ENCODE assay signal across 10 mouse cellular contexts in the genomic region with DNA sequence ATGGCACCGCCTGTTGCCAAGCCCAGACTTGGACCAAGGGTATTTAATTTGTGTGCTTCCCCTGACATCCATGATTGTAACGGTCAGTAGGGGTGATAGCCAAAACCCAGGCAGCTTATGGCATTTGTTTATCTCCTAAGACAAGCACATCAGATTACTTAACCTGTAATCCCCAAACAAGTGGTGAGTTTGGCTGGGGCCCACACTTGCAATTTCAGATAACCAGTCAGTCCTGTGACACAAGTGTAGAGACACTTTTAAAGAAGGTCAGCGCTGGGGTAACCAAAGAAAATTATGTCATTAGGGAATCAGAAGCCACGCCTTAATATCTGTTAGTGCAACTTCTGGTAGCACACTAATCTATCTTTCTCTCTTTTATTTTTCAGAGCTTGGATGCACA.
DNase-seq lines count a peak whose midpoint lies in the region; ATAC-seq and TF ChIP-seq lines count a peak whose summit lies in the region.
"Had no signal": no experiment of that assay in that cellular context is flagged by ENCODE, and none has a peak within 500 bp of the region (broad histone marks: within the 10 kb centered on the region; RNA-seq: fewer than 3 reads in every experiment).

No protein-coding gene starts in this region.

- H3K4me2 ChIP-seq in heart, embryonic 12.5 days: no peak overlapping the region
- no peak overlapping the region for H3K4me2 ChIP-seq in limb, embryonic 15.5 days
- H3K4me2 ChIP-seq: midbrain, embryonic 12.5 days had no signal

- no peaks in the 10 kb centered on the region for H3K36me3 ChIP-seq in heart, embryonic 12.5 days
- no peaks in the 10 kb centered on the region for H3K36me3 ChIP-seq in heart, adult 2 months (ENCODE audit: control insufficient read depth, insufficient read depth, low read length)
- H3K36me3 ChIP-seq in limb, embryonic 15.5 days: no peaks in the 10 kb centered on the region
- H3K36me3 ChIP-seq: midbrain, embryonic 12.5 days had no signal

- H3K9me3 ChIP-seq in heart, embryonic 12.5 days (replicated peaks): no peaks in the 10 kb centered on the region
- H3K9me3 ChIP-seq in limb, embryonic 15.5 days: no peaks in the 10 kb centered on the region
- H3K9me3 ChIP-seq: midbrain, embryonic 12.5 days had no signal

- intact Hi-C loops in heart, adult 2 months (cut with DNase I): no loop called here
- intact Hi-C loops in gastrocnemius, postnatal 14 days (cut with DNase I; ENCODE audit: low total_unique reads): no loop called here

- DNase-seq in heart, adult 2 months: no peak
- peak; percentile 12 for DNase-seq in urinary bladder, postnatal 14 days (ENCODE audit: low spot score)
- no peak for DNase-seq in urinary bladder, postnatal 25 days (ENCODE audit: low spot score)
- DNase-seq in adrenal gland, postnatal 14 days: no peak
- DNase-seq in gastrocnemius, postnatal 14 days: no peak
- no peak for DNase-seq in adrenal gland, postnatal 10 days

- peaks cover 56% of the 10 kb centered on the region for H3K4me1 ChIP-seq in heart, embryonic 12.5 days (replicated peaks)
- peaks cover 8% of the 10 kb centered on the region for H3K4me1 ChIP-seq in heart, adult 2 months (ENCODE audit: control insufficient read depth, insufficient read depth, low read length)
- H3K4me1 ChIP-seq in limb, embryonic 15.5 days: peaks cover 46% of the 10 kb centered on the region

- no peaks in the 10 kb centered on the region for H3K79me2 ChIP-seq in heart, adult 2 months (replicated peaks; ENCODE audit: control insufficient read depth, insufficient read depth, low read length)

- WGBS in heart, embryonic 12.5 days: 51% methylated on average over 4 of the region's 4 CpGs
- WGBS in heart, adult 2 months: 44% methylated on average over 4 of the region's 4 CpGs
- 53% methylated on average over 4 of the region's 4 CpGs for WGBS in limb, embryonic 15.5 days

- no peak overlapping the region for H3K9ac ChIP-seq in heart, embryonic 12.5 days
- H3K9ac ChIP-seq in heart, adult 2 months (ENCODE audit: low read depth, low read length): no peak overlapping the region
- H3K9ac ChIP-seq in limb, embryonic 15.5 days: no peak overlapping the region
- H3K9ac ChIP-seq: midbrain, embryonic 12.5 days had no signal

- TF ChIP-seq EP300 in heart, adult 2 months (IDR thresholded peaks at IDR 0.05; ENCODE audit: insufficient read depth, low read depth, low read length): no peak

- H3K27ac ChIP-seq in heart, embryonic 12.5 days (ENCODE audit: poor library complexity, severe bottlenecking): peak overlapping the region; percentile 90
- H3K27ac ChIP-seq in heart, adult 2 months: no peak overlapping the region
- peak overlapping the region; percentile 79; the same call in 1 of the 2 replicates for H3K27ac ChIP-seq in limb, embryonic 15.5 days
- H3K27ac ChIP-seq: layer of hippocampus, adult 2 months; midbrain, embryonic 12.5 days had no signal

- no peak for TF ChIP-seq POLR2A in heart, adult 2 months (IDR thresholded peaks at IDR 0.05; ENCODE audit: insufficient read depth, low read depth, low read length)

- no peak for ATAC-seq in heart, embryonic 12.5 days (ENCODE audit: insufficient number of reproducible peaks, low FRiP score)
- no peak for ATAC-seq in limb, embryonic 15.5 days (ENCODE audit: insufficient number of reproducible peaks, low FRiP score, low TSS enrichment, low read depth)

- no peak for TF ChIP-seq CTCF in heart, adult 2 months (IDR thresholded peaks at IDR 0.05)

- H3K4me3 ChIP-seq in heart, embryonic 12.5 days: no peak overlapping the region
- H3K4me3 ChIP-seq in heart, adult 2 months: no peak overlapping the region
- H3K4me3 ChIP-seq in limb, embryonic 15.5 days: no peak overlapping the region
- H3K4me3 ChIP-seq: layer of hippocampus, adult 2 months; midbrain, embryonic 12.5 days had no signal

- H3K27me3 ChIP-seq in heart, embryonic 12.5 days (replicated peaks): no peaks in the 10 kb centered on the region
- H3K27me3 ChIP-seq in heart, adult 2 months (ENCODE audit: control insufficient read depth, insufficient read depth, low read length): no peaks in the 10 kb centered on the region
- H3K27me3 ChIP-seq in limb, embryonic 15.5 days: no peaks in the 10 kb centered on the region
